Mouse (Mus musculus) CD4-positive, CD25-positive, alpha-beta regulatory T cell, adult 2 months (primary cell): ENCODE data around the gene Foxn2.
"Not testable (repeated sequence)": the region's sequence is repeated elsewhere in the genome, so short reads cannot be mapped to it uniquely, and the experiment has no call there.

Source experiments
- DNase-seq: peaks from one replicate; pipeline ENCODE4 v3.0.0-alpha.2; 2012; ENCODE audit warnings: low read depth, low spot score

Gene Foxn2

GRCm38 (mm10) chr17:88441432-88442174 lies 1.1 kb downstream of the Foxn2 start:
- peak; percentile 79 for DNase-seq

GRCm38 (mm10) chr17:88442661-88443060 lies 2.1 kb downstream of the Foxn2 start:
- peak; percentile 25 for DNase-seq

GRCm38 (mm10) chr17:88443186-88443585 lies 2.7 kb downstream of the Foxn2 start:
- DNase-seq = peak; percentile 33

GRCm38 (mm10) chr17:88458079-88458478 lies 17.6 kb downstream of the Foxn2 start:
- DNase-seq = no peak

DNA sequence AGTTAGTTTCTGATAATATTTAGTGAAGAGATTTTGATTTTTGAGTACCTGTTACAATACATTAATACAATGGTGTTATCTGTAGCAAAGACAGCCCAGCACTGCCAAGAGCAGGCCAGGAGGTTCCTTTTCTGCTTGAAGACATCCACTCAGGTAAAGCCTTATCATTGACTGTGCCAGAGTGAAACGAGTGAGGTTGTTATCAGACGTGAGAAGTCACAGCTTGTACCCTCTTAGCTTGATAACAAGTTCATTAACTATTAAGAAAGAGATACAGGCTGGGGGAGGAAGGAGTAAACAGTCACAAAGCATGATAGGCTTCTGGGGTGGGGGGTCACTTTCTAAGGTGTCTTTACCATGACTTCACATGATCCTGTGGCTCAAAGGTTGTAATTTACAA lies 19.0 kb downstream of the Foxn2 start:
- no peak for DNase-seq

DNA sequence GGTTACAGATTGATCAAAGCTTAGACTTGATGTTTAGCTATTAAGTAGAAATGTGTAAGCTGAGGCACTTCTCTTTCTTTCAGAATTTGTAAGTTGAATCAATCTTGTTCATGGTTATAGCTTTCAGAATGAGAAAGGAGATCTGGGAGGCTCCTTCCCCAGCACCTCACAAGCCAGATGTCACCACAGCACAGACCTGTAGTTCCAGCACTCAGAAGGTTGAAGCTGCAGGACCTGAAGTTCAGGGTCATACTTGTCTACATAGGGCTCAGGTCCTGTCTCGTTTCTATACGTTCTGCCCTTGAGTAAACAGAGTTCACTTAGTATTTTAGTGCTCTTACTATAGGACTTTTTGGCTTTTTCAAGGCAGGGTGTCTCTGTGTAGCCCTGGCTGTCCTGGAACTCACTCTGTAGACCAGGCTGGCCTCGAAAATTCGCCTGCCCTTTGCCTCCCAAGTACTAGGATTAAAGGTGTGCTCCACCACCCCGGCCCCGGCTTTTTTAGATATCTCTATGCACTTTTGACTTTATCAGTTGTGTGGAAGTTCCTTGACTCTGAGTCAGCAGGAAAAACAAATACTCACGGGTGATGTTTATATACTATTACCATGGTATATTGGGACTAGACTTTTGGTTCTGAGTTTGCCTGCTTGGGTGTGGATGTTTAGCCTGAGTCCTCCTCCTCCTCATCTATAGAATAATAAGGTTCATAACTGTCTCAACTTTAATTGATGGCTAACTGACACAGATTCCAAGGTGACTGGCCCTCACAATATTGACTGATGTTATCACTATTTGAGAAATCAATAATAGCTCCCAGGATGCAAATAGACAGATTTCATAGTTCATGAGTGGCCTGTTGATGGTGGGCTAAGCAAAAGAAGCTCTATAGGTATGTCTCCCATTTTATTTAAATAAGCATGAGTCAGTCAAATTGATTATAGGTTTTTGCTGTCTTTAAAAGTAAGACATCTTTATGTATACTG lies 19.7 kb downstream of the Foxn2 start:
- DNase-seq = no peak

DNA sequence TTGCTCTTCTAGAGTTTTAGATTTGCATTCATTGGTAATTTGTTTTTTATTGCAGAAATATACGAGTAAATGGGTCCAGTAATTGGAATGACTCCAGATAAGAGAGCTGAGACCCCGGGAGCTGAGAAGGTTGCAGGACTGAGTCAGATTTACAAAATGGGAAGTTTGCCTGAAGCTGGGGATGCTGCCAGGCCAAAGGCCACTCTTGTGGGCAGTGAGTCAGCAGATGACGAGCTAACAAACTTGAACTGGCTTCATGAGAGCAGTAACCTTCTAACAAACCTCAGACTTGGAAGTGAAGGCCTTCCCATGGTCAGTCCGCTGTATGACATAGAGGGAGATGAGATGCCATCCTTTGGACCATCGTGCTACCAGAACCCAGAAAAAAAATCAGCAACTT lies 22.1 kb downstream of the Foxn2 start:
- no peak for DNase-seq

DNA sequence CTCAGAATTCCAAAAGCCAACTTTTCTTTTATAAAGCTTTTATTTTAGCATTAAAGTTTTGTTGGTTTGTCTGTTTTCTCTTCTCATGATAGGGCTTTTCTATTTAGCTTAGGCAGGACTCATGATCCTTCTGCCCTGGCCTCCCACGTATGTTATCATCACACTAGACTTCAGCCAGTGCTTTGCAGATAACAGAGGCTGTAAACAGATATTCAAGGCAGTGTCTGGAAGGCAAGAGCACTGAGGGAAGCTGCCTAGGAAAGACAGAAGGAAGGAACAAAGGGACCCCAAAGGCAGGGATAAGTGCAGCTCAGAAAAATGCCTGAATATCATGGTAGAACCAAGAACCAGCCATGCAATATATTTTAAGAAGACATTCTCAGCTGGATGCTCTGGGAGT lies 26.1 kb downstream of the Foxn2 start:
- DNase-seq = no peak

DNA sequence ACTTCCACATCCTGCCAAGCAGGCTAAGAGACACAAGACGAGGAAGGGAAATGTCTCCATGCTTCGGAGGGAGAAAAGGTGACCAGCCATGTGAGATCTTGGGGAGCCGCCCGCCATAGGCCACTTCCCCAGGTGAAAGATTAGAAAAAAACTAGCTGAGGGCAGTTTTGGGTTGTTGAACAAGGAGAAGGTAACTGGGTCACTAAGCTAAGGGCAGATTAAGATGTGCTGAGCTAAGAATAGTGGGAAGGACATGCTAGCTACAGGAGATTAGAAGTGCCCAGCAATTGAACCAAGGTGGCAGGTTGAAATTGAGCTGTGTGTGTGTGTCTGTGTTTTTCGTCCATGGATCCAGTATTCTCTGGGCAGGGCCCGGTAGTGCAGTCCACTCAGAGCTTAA lies 27.2 kb downstream of the Foxn2 start:
- no peak for DNase-seq

DNA sequence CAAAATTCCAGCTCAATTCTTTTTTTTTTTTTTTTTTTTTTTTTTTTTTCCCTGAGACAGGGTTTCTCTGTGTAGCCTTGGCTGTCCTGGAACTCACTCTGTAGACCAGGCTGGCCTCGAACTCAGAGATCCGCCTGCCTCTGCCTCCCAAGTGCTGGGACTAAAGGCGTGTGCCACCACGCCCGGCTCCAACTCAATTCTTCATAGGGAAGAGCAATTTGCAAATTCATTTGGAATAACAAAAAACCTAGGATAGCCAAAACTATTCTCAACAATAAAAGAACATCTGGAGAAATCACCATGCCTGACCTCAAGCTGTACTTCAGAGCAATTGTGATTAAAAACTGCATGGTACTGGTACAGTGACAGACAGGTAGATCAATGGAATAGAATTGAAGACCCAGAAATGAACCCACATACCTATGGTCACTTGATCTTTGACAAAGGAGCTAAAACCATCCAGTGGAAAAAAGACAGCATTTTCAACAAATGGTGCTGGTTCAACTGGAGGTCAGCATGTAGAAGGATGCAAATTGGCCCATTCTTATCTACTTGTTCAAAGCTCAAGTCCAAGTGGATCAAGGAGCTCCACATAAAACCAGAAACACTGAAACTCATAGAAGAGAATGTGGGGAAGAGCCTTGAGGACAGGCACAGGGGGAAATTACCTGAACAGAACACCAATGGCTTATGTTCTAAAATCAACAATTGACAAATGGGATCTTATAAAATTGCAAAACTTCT lies 28.3 kb downstream of the Foxn2 start:
- DNase-seq = not testable (repeated sequence)

DNA sequence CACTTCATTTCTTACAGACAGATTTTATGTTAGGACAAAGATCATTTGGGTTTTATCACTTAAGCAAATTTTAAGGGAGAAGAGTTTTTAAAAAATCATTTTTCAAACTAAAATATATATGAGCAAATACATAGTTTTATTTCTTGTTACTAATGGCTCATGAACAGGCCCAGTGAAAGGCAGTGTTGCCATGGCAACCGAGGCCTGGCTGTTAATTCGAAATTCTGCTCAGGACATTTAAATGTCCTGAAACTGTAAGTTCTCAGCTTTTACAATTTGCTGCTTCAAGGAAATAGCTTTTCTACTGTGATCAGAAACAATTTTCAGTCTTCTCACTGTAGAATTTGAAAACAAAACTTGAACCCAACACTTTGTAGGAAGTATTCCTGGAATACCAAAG lies 33.3 kb downstream of the Foxn2 start:
- DNase-seq = peak; percentile 17

DNA sequence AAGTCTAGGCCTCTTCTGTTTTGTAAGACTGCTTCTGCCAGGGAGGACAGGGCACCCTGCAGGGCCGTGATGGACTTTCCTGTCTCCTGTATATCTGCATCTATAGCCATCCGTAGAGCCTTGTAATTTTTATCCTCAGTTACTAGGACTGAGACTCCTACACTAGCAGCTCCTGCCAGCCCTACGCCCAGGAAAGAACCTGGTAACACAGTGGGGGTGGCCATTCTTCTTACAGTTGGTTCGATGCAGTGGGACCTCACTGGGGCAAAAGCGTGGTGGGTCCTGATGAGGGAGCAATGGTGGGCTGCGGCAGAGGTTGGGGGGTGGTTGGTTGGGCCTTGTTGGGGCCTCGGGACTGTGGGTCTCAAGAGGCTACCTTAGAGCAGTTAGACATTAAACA lies 36.7 kb downstream of the Foxn2 start:
- no peak for DNase-seq

GRCm38 (mm10) chr17:88477699-88478098 lies 37.2 kb downstream of the Foxn2 start:
- DNase-seq = no peak

DNA sequence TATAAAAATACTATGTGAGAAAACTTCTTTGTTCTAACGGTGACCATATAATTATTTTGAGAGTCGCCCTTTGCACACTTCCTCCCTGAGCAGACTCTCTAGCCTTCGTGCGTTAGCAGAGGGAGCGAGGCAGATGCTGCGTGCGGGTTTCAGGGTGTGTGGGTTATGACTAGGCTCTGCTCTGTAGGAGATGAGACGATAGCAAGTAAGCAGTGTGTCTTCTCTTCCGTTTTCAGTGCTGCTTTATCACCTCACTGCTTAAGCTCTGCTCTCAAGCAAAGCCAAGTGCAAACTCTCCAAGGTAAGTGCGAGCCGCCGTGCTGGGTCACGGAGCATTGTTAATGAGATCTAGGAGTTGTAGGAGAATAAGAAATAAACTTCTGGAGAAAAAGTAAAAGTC lies 38.5 kb downstream of the Foxn2 start:
- peak; percentile 56 for DNase-seq

DNA sequence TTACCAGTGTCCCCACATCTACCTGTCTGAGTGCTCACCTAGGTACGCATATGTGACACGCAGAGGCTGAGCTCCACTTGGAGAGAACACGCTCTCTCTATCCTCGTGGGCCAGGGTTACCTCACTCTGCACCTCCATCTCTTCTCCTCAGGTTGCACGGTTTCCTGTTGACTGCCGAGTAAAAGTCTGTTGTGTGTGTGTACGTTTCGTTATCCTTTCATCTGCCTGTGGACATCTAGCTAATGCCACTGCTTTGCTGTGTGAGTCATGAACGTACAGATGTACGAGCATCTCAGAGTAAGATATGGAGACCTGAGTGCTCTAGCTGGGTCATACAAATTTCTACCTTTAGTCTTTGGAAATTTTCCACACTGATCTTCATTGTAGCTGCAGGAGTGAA lies 39.9 kb downstream of the Foxn2 start:
- peak; percentile 22 for DNase-seq

- DNase-seq = no peak
Measured at GRCm38 (mm10) chr17:88481062-88481461, 40.6 kb downstream of the Foxn2 start.

DNA sequence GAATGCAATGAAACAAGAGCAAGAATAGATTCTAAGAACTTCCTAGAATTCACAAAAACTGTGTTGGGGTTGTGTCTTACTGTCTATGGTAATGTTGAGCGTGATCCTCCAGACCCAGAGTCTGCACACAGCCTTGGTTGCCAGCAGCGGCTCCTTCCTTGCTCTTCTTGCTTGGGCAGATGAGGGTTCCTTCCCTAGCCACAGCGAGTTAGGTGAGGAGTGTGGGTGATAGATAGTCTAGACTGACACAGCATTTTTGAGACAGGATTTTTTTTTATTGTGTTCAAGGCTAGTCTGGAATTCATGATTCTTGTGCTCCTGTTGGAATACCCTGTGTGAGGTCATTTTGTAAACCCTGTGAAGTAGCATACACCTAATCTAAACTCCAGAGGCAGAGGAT lies 41.1 kb downstream of the Foxn2 start:
- no peak for DNase-seq

- peak; percentile 18 for DNase-seq
Measured at GRCm38 (mm10) chr17:88484539-88484938, 44.0 kb downstream of the Foxn2 start.

DNA sequence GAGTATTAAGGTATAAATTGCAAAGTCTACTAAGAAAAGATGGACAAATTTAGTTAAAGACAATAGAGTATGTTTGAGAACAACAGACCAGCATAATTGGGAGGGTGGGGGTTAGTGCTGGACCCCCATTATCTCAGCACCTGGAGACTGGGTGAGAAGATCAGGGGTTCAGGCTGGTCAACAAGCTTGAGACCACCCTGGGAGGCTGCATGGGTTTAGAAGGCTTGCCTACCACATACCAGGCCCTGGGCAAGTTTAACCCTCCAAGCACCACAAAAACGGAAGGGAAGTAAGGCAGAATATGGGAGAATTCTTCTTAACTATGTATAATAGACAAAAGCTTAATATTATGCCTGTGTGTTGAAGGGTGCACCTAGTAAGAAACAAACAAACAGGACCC lies 44.4 kb downstream of the Foxn2 start:
- no peak for DNase-seq

GRCm38 (mm10) chr17:88490546-88490945 lies 50.0 kb downstream of the Foxn2 start:
- no peak for DNase-seq

DNA sequence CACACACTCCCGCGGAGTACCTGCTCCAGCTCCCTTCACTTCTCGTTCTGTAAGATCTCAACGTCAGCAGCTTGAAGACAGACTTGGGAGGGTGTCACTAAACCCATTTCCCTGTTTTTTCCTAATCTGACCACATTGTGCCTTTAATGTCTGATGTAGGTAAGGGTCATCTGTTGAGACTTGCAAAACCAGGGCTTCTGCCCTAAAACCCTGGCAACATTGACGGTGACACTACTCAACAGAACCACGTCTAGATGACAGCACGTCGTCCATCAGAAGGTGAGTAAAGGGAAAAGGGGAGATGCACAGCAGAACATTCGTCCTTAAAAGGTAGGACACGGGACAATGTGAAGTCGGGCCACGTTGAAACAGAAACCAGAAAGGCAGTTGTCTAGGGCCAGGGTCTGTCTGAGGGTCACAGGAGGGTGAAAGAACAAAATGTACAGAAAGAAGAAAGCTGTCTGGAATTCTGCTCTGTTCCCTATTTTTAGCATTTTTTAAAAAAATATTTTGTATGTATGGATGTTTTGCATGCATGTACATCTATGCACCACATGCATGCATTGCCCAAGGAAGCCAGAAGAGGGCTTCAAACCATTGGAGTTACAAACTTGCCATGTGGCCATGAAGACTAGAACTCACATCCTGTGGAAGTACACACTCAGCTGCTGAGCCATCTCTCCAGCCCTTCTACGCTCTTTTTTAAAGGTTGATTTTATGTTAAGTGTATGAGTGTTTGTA lies 51.0 kb downstream of the Foxn2 start:
- peak; percentile 33 for DNase-seq
